ENCODE assay signal across 10 mouse cellular contexts in the genomic region with DNA sequence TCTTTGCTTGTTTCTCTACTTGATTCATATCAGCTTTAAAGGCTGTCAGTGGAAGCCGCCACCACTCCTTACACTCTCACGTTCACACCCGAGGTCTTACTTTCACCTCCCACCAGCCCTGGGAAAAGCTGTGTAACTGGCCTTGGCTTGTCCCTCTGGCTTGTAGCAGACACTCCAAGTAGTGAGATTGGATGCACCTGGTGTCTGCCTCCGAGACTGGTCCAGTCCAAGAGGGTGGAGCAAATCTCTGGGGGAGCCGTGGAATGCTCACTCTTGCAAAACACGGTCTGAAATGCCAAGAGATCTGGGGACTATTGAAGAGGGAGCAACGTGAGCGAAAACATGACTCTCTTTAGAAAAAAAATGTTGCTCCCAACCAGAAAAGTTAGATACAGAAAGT.
A peak's percentile ranks its signal among the peaks of the same experiment; 100 is the strongest.
DNase-seq lines count a peak whose midpoint lies in the region; ATAC-seq and TF ChIP-seq lines count a peak whose summit lies in the region.
"Had no signal": no experiment of that assay in that cellular context is flagged by ENCODE, and none has a peak within 500 bp of the region (broad histone marks: within the 10 kb centered on the region; RNA-seq: fewer than 3 reads in every experiment).

No protein-coding gene starts in this region.

- H3K4me3 ChIP-seq in kidney, embryonic 16.5 days (ENCODE audit: low read length) = no peak overlapping the region
- H3K4me3 ChIP-seq in midbrain, postnatal 0 days (ENCODE audit: low read depth, low read length) = no peak overlapping the region

- no peaks in the 10 kb centered on the region for H3K27me3 ChIP-seq in kidney, embryonic 16.5 days (ENCODE audit: insufficient read depth, low read length)
- H3K27me3 ChIP-seq in midbrain, postnatal 0 days (ENCODE audit: insufficient read depth, low read length) = no peaks in the 10 kb centered on the region

- ATAC-seq in kidney, embryonic 16.5 days (ENCODE audit: low FRiP score, low TSS enrichment) = peak; percentile 75; the same call in 1 of the 2 replicates
- no peak for ATAC-seq in midbrain, postnatal 0 days (ENCODE audit: low FRiP score)
- no peak for ATAC-seq in inflammation-experienced regulatory T-cells, adult 6 months

- peak; percentile 13 for DNase-seq in fat pad, adult 2 months (ENCODE audit: extremely low read depth, low read depth, low spot score)
- peak; percentile 78 for DNase-seq in gastrocnemius, postnatal 25 days
- DNase-seq in ovary, adult 18-20 months (ENCODE audit: low spot score) = peak; percentile 57
- DNase-seq in frontal cortex, postnatal 14 days (ENCODE audit: low spot score in 2 of 2) = no peak
- no peak for DNase-seq in midbrain, postnatal 0 days (ENCODE audit: low spot score)
- DNase-seq in frontal cortex, adult 2 months (ENCODE audit: extremely low spot score in 1 of 2, low spot score in 1 of 2) = no peak
- DNase-seq: right cerebral cortex, postnatal 4 days had no signal

- no peak overlapping the region for H3K27ac ChIP-seq in kidney, embryonic 16.5 days (ENCODE audit: low read length)
- H3K27ac ChIP-seq in midbrain, postnatal 0 days (ENCODE audit: low read depth, low read length) = no peak overlapping the region

- no peaks in the 10 kb centered on the region for H3K9me3 ChIP-seq in kidney, embryonic 16.5 days (ENCODE audit: low read length)
- no peaks in the 10 kb centered on the region for H3K9me3 ChIP-seq in midbrain, postnatal 0 days (ENCODE audit: low read length)

- no peak overlapping the region for H3K4me2 ChIP-seq in kidney, embryonic 16.5 days (replicated peaks; ENCODE audit: low read depth, low read length)
- H3K4me2 ChIP-seq in midbrain, postnatal 0 days (ENCODE audit: low read depth, low read length, poor library complexity, severe bottlenecking) = no peak overlapping the region

- H3K9ac ChIP-seq in kidney, embryonic 16.5 days (replicated peaks; ENCODE audit: low read length) = no peak overlapping the region
- H3K9ac ChIP-seq in midbrain, postnatal 0 days (replicated peaks; ENCODE audit: low read length, poor library complexity, severe bottlenecking) = no peak overlapping the region

- peaks cover 18% of the 10 kb centered on the region for H3K4me1 ChIP-seq in kidney, embryonic 16.5 days (ENCODE audit: insufficient read depth, low read length)
- H3K4me1 ChIP-seq in midbrain, postnatal 0 days (ENCODE audit: insufficient read depth, low read length) = no peaks in the 10 kb centered on the region

- no peak for TF ChIP-seq CTCF in midbrain, postnatal 0 days (IDR thresholded peaks at IDR 0.05)

- H3K36me3 ChIP-seq in kidney, embryonic 16.5 days (ENCODE audit: insufficient read depth, low read length) = no peaks in the 10 kb centered on the region
- H3K36me3 ChIP-seq in midbrain, postnatal 0 days (ENCODE audit: insufficient read depth, low read length) = no peaks in the 10 kb centered on the region
- H3K36me3 ChIP-seq: G1E had no signal

- 19% methylated on average over 8 of the region's 8 CpGs for WGBS in kidney, embryonic 16.5 days
- 82% methylated on average over 8 of the region's 8 CpGs for WGBS in midbrain, postnatal 0 days

Comparison
In these comparisons a context has a peak if more than half of its experiments do, and no peak if none do; other contexts are left out.
1. DNase-seq: peak in fat pad, adult 2 months (single experiment), gastrocnemius, postnatal 25 days (single experiment) and ovary, adult 18-20 months (single experiment); none in frontal cortex, postnatal 14 days (0 of 2), midbrain, postnatal 0 days (single experiment) and frontal cortex, adult 2 months (0 of 2).